Mouse (Mus musculus) kidney, postnatal 4 days (tissue): Measurements from ENCODE around the gene Slirp.
"Not testable (repeated sequence)": the region's sequence is repeated elsewhere in the genome, so short reads cannot be mapped to it uniquely, and the experiment has no call there.

Experiments used
- DNase-seq, 2 experiments: peaks; one replicate each; pipeline ENCODE4 v3.0.0; 2021; ENCODE audit warnings: mixed read lengths in 2 of 2

Gene Slirp

DNA sequence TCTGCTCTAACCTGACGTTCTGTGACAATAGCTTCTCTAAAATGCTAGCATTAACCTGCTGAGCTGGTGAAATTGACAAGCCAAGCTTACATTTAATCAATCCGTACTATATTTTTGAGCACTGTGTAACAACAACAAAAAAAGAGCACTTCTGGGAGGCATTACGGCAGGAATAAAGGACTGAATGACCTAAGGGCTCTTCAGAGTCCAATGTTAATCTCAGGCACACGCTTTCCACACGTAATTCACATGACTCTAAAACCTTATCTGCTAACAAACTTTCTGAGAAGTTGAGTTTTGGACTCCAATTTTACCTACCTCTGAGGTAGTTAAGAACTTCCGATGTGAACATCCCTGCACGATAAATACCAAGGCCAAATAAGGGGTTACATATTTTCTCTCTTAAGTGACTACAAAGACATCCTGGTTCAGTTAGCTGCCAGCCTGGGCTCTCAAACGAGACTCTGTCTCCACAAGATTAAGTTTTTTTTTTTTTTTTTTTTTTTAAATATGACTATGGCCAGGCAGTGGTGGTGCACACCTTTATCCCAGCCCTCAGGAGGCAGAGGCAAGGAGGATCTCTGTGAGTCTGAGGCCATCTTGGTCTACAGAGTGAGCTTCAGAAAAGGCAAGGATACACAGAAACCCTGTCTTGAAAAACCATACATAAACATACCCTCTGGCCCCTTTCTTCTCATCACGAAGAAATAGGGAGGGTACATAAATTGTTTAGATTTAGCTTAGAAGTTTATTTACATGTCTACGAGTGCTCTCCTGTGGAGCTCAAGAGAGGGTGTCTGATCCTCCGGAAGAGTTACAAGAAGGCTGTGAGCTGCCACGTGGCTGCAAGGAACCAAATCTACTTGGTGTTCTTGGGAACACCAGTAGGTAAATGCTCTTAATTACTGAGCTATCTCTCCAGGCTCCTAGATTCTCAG, 1.2 kb upstream of the Slirp start:
- DNase-seq: peak; percentile 8 to 15

DNA sequence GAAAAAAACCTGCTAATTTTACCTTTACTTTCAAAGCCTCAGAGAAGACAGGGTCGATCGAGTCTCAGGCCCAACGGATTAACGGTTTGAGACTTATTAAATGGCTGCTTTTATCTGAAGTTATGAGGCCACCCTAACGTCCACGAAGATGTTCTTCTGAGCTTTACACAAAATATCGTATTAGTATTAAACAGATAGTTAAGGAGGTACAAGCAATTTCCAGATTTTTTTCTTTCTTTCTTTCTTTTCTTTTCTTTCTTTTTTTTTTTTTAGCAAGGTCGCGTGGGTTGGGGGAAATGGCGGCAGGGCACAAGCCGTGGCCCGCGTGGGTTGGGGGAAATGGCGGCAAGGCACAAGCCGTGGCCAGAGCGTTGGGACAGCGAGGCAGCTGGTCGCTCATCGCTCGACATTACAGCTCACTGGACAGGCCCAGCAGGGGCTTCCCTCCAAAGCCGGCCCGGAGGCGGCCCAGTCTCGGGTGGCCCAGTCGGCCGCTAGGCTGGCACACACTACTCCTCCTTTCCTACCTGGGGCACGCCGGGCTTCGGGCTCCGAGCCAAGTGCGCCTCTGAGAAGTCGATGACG, 489 bp upstream of the Slirp start:
- DNase-seq: no peak

DNA sequence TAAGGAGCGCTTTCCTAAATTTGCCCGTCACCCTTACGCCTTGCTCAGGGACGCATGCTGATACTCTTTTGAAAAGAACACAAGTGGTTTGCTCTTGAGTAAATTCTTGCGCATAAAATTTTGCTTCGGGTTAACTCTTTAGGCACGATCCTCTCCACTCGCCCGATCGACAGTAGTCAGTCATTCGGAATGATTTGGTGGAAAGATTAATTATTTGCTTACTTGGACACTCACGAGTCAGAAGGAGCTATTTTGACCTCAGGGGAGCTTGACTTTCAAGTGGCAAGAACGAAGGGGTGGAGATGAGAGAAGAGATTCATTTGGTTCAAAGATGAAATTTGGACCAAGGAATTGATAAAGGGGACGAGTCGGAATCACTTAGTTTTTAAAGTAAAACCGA, 515 bp downstream of the Slirp start:
- DNase-seq: no peak

DNA sequence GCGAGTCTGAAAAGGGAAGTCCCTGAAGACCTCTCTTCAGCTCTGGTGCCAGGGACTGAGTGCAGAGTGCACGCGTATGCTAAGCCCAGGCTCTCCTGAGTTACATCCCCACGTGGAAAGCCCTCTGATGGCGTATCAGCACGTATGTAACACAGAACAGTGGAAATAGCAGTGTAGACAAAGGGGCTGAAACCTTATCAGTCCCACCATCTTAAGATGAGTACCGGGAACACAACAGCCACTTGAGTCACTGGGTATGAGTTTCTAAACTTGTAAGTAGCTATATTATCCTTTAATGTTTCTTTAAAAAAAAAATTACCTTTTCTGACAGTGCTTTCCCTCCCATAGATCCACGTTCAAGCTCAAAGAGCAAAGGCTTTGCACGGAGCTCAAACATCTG, 5.8 kb downstream of the Slirp start:
- no peak for DNase-seq

DNA sequence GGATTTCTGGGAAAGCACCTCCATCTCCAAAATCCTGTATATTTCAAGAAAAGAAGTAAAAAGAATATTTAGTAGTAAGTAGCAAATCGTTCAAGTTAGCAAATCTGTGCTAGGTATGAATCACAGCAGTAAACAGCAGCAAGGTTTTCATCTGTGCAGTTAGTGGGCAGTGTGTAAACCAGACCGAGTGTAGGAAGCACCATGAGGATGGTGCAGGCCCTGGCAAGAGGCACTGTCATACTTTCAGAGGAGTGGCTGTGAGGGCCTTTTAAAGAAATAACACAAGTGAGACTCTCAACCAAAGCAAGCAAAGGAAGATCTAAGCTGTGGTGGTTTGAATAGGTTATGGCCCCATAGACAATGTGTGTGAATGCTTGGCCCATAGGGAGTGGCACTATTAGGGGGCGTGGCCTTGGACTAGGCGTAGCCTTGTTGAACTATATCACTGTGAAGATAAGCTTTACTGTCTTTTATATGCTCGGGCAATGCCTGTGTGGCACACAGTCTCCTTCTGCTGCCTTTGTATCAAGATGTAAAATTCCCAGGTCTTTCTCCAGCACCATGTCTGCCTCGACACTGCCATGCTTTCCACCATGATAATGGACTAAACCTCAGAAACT, 21.1 kb downstream of the Slirp start:
- DNase-seq: no peak

DNA sequence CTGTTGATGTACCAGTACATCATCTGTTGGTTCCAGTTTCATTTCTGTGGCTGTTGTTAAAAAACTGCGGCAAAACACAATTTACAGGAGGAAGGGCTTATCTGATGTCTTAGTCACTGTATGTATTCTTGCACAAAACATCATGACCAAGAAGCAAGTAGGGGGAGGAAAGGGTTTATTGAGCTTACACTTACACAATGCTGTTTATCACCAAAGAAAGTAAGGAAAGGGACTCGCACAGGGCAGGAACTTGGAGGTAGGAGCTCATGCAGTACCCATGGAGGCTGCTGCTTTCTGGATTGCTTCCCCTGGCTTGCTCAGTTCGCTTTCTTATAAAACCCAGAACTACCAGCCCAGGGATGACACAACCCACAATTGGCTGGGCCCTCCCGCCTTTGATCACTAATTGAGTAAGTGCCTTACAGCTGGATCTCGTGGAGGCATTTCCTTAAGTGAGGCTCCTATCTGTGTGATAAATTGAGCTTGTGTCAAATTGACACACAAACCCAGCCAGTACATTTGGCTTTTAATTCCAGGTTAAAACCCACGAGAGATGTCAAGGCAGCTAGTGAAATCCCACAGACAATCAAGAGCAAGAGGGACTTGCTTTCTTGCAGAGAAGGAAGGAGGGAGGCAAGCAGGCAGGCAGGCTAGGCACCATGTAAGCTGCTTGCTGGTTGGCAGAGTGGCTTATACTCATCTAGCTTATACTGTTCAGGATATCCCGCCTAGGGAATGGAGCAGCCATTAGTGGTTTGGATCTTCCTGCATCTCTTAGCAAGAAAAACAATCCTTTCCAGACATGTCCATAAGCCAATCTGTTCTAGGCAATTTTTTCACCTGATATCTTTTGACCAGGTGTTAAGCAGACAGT, 26.8 kb downstream of the Slirp start:
- no peak for DNase-seq

DNA sequence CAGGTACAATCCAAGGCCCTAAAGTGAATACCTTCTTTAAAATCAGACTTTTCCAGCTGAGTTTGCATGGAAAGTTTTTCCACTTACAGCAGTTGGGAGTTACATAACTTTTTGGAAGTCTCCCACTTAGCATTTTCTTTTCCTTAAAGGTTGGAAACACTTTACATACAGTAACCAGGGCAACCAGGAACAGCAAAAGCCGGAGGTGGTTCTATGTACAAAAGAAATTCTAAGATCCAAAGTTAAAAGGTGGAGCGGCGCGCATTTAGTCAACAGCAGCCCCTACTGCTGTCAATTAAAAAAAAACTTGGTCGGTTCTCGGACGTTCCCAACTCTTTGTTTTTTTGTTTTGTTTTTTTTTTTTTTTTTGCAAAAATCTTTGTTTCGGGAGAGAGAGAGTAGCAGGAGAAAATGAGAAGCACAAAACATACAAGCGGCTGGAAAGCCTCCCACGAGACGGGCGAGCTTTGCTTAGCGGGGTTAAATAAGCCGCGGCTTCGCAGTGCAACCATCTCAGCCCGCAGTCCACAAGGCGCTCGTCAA, 27.8 kb downstream of the Slirp start:
- no peak for DNase-seq

DNA sequence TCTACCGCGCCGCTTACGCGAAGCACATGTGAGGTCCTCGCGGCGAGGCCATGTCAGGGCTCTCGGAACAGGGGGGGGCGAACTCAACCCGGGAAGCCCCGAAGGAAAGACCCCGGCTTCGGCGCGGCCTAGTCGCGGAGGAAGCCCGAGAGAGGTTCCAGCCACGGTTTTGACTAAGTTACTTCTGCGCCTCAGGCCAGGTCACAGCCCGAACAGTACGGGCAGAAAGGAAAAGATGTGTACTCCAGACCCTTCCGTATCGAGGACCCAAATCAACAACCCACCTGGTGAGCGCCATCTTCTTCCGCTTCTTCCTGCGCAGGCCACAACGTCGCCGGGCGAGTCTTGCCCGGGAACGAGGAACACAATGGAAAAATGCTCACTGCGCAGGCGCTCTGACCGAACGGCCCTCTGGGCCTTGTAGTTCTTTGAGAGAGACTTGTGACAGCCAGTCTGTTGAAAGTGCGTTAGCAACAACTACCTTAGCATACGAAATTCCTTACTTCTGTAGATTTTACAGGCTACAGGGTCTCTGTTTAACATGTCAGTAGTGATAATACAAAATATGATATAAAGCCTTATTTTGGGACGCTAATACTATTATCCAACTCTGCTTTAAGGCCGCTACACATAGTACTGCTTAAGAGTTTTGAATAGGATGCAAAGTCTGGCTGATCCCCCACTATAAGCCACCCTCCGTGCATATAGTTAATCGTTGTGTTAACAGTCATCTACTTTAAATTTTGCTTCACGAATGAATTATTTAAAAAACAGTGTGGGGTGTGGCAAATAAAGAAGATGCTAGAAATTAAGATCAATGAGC, 28.5 kb downstream of the Slirp start, which contains the start of gene Snw1:
Gene Snw1 (minus strand): TSS at position 311 of the 823 bp plus-strand sequence.
- DNase-seq: peak; percentile 93 to 96

DNA sequence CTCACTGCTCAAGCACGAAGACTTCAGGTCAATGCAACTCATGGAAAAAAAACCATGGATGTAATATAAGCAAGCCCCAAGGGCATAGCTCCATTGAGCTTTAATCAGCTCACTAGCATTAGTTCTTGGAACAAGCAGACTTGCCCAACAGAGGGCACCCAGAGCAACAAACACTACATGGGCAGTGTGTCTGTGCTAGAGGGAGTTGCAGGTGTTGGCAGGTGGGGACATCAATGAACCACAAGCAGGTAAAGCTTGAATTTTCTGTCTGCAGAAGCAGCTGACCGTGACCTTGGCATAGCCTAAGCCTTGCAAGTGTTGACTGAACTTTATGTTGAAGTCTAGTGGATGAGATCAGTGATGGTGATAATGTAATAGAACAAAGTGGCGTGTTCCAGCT, 31.1 kb downstream of the Slirp start:
- no peak for DNase-seq

DNA sequence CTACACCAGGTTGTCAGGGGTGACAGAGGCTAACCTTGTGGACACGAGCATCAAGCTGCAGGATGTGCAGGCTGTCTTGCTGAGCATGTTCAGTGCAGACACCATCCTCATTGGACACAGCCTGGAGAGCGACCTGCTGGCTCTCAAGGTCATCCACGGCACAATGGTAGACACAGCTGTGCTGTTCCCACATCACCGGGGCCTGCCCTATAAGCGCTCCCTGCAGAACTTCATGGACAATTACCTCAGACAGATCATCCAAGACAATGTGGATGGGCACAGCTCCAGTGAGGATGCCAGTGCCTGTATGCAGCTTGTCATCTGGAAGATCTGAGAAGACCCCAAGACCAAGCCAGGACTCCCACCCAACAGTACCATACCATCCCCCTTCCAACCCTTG, 38.8 kb downstream of the Slirp start:
- DNase-seq: not testable (repeated sequence)

DNA sequence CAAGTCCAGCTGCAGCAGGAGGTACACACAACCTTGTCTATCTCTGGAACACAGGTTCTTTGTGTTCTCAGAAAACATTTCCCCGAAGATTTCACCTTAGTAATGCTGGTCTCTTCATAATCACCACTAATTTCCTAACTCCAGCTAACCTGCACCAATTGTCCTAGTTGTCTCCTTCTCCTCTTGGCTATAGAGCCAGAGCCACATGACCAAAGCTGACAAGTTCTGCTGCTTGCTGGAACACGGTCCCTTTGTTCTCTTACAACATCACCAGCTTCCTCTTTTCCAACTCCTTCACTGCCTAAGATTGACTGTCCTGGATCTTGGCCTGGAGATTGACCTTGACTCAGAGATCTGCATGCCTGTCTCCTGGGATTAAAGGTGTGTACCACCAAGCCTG, 45.0 kb downstream of the Slirp start:
- DNase-seq: not testable (repeated sequence)

DNA sequence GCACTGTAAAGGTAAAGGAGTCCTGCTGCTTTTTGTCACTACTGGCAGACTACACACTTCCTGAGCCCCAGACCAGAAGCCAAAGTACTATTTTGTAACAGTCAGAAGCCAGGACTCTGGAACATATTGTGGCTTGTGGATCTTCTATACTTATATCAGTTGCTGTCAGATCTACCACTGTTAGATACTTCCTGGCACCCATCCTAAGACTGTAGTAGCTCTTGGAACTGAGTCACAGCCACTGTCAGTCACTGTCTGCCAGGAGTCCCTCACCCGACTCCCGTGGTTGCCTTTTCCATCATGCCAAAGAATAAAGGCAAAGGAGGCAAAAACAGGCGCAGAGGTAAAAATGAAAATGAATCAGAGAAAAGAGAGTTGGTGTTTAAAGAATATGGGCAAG, 50.7 kb downstream of the Slirp start, which contains the start of gene Gm5788:
Gene Gm5788 (plus strand): TSS at position 301 of the 400 bp plus-strand sequence.
- not testable (repeated sequence) for DNase-seq
